Mouse (Mus musculus) small intestine, adult 2 months (tissue): ENCODE measurements around the gene Zmiz2.

Experiments used
- CTCF ChIP-seq: fragments of 200-500 bp; IDR thresholded peaks from 2 replicates; pipeline ENCODE4 v1.5.1; 2012; ENCODE audit warnings: low read depth, mild to moderate bottlenecking, control low read depth, inconsistent platforms, low read length, moderate library complexity, mixed read lengths; ENCODE audit not compliant: insufficient replicate concordance, insufficient read length; ENCODE audit errors: extremely low read depth
- POLR2A ChIP-seq: fragments of 200-500 bp; IDR thresholded peaks from 2 replicates; pipeline ENCODE4 v1.6.1; 2012; ENCODE audit warnings: low read depth, mild to moderate bottlenecking, control low read depth, inconsistent platforms, low read length, moderate library complexity

GRCm38 (mm10) chr11:6365885-6366284 is 23.0 kb upstream of the Zmiz2 start:
- TF ChIP-seq CTCF (peak; percentile 86; the same call in 1 of the 2 replicates), POLR2A (no peak)
